ENCODE assay signal across 9 mouse cellular contexts in the genomic region with DNA sequence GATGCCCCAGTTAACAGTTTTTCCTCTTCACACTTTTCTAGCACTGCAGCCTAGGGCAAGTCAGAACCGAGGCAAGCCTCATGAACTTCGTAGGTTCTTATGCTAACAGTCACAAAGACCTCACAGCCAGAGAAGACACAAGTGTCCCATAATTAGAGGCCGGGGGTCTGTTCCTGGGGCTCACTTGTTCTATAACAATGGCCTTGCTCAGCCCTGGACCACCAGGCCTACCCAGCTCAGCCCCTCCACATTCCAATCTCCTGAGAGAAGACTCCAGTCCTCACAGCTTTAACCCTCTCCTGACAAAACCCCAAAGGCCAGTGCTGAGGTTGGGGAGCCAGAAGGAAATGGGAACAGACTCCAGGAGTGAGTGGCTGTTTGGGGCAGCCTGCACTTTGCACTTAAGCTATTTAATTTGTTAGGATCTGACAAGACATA. TPM values are rescaled to one million over a fixed set of nuclear protein-coding genes. Genes with fewer than 3 reads are reported as not detected.
DNase-seq lines count a peak whose midpoint lies in the region; ATAC-seq and TF ChIP-seq lines count a peak whose summit lies in the region.
"Had no signal": no experiment of that assay in that cellular context is flagged by ENCODE, and none has a peak within 500 bp of the region (broad histone marks: within the 10 kb centered on the region; RNA-seq: fewer than 3 reads in every experiment).

No protein-coding gene starts in this region.

- no peaks in the 10 kb centered on the region for H3K36me3 ChIP-seq in lung, embryonic 14.5 days (ENCODE audit: insufficient read depth)
- H3K36me3 ChIP-seq in embryonic facial prominence, embryonic 14.5 days (ENCODE audit: control insufficient read depth, insufficient read depth, low read length) = no peaks in the 10 kb centered on the region
- no peaks in the 10 kb centered on the region for H3K36me3 ChIP-seq in limb, embryonic 10.5 days

- 11% methylated on average over 3 of the region's 3 CpGs for WGBS in lung, embryonic 14.5 days
- WGBS in embryonic facial prominence, embryonic 14.5 days = 7% methylated on average over 3 of the region's 3 CpGs
- 10% methylated on average over 3 of the region's 3 CpGs for WGBS in limb, embryonic 10.5 days

- no peak for TF ChIP-seq CTCF in lung, embryonic 14.5 days (IDR thresholded peaks at IDR 0.05; ENCODE audit: low read depth)
- no peak for TF ChIP-seq CTCF in layer of hippocampus, adult 2 months (conservative IDR thresholded peaks at IDR 0.05)

- no peak overlapping the region for H3K4me3 ChIP-seq in lung, embryonic 14.5 days (ENCODE audit: low read depth, low read length)
- H3K4me3 ChIP-seq in embryonic facial prominence, embryonic 14.5 days (ENCODE audit: low read depth, low read length) = no peak overlapping the region
- no peak overlapping the region for H3K4me3 ChIP-seq in limb, embryonic 10.5 days
- no peak overlapping the region for H3K4me3 ChIP-seq in layer of hippocampus, adult 2 months

- DNase-seq in lung, embryonic 14.5 days = peak; percentile 37
- no peak for DNase-seq in lung, postnatal 14 days
- peak; percentile 78 for DNase-seq in embryonic facial prominence, embryonic 14.5 days (ENCODE audit: low spot score)
- DNase-seq in limb, embryonic 10.5 days (ENCODE audit: low spot score) = no peak
- peak; percentile 96 for DNase-seq in retina, postnatal 1 day
- no peak for DNase-seq in layer of hippocampus, adult 2 months (ENCODE audit: low spot score in 2 of 2)

- no peaks in the 10 kb centered on the region for H3K27me3 ChIP-seq in lung, embryonic 14.5 days (ENCODE audit: insufficient read depth, low read length)
- H3K27me3 ChIP-seq in embryonic facial prominence, embryonic 14.5 days (replicated peaks; ENCODE audit: control insufficient read depth, insufficient read depth, low read length) = no peaks in the 10 kb centered on the region
- no peaks in the 10 kb centered on the region for H3K27me3 ChIP-seq in limb, embryonic 10.5 days (ENCODE audit: low read depth, poor library complexity, severe bottlenecking)

- peak overlapping the region; percentile 61 for H3K27ac ChIP-seq in lung, embryonic 14.5 days (ENCODE audit: low read depth)
- H3K27ac ChIP-seq in embryonic facial prominence, embryonic 14.5 days (replicated peaks; ENCODE audit: low read depth, low read length) = no peak overlapping the region
- peak overlapping the region; percentile 55; the same call in 1 of the 2 replicates for H3K27ac ChIP-seq in limb, embryonic 10.5 days
- no peak overlapping the region for H3K27ac ChIP-seq in layer of hippocampus, adult 2 months
- H3K27ac ChIP-seq: kidney, postnatal 0 days had no signal

- H3K9ac ChIP-seq in lung, embryonic 14.5 days = no peak overlapping the region
- 0 out of 2 replicates have a peak overlapping the region, but pooled peaks have one; percentile 25 for H3K9ac ChIP-seq in embryonic facial prominence, embryonic 14.5 days (ENCODE audit: low read depth, low read length)

- peak; percentile 79 for ATAC-seq in lung, embryonic 14.5 days (ENCODE audit: insufficient read depth)
- peak; percentile 84; the same call in 1 of the 2 replicates for ATAC-seq in embryonic facial prominence, embryonic 14.5 days (ENCODE audit: low read depth)
- ATAC-seq in CD4-positive, CD25-positive, alpha-beta regulatory T cell, adult 4 months = no peak

- no peak overlapping the region for H3K4me2 ChIP-seq in lung, embryonic 14.5 days
- no peak overlapping the region for H3K4me2 ChIP-seq in embryonic facial prominence, embryonic 14.5 days (ENCODE audit: low read depth, low read length)

- H3K4me1 ChIP-seq in lung, embryonic 14.5 days (ENCODE audit: insufficient read depth) = peaks cover 12% of the 10 kb centered on the region
- peaks cover 25% of the 10 kb centered on the region; the same call in 1 of the 2 replicates for H3K4me1 ChIP-seq in embryonic facial prominence, embryonic 14.5 days (ENCODE audit: control insufficient read depth, insufficient read depth, low read length)
- H3K4me1 ChIP-seq in limb, embryonic 10.5 days = peaks cover 32% of the 10 kb centered on the region

- H3K9me3 ChIP-seq in lung, embryonic 14.5 days (ENCODE audit: low read depth, low read length) = no peaks in the 10 kb centered on the region
- no peaks in the 10 kb centered on the region for H3K9me3 ChIP-seq in embryonic facial prominence, embryonic 14.5 days (ENCODE audit: control insufficient read depth, low read length)
- no peaks in the 10 kb centered on the region for H3K9me3 ChIP-seq in limb, embryonic 10.5 days (replicated peaks)

RNA-seq across cellular contexts. Expression of a gene that starts 12.9 kb away (rescaled TPM):
- 4.3 and 4.6 TPM in 2 replicates for polyA plus RNA-seq in lung, embryonic 14.5 days (2014; fragmentation: Nextera tagmentation; extraction: Ambion mirVana)
- 4.2 and 5.1 TPM in 2 replicates for polyA plus RNA-seq in embryonic facial prominence, embryonic 14.5 days (2014; fragmentation: Nextera tagmentation; extraction: Ambion mirVana)
- 0.48 and 1.8 TPM in 2 replicates for polyA plus RNA-seq in limb, embryonic 10.5 days (2016; fragmentation: Nextera tagmentation; extraction: Ambion mirVana)
- polyA plus RNA-seq in CD4-positive, CD25-positive, alpha-beta regulatory T cell, adult 4 months (2017; shearing (Covaris generic)) = 1 to 10 TPM; 6.4 to 6.5 TPM
- total RNA-seq in layer of hippocampus, adult 2 months (2021) = 10 to 100 TPM; 20.8 to 21.3 TPM
- total RNA-seq: common myeloid progenitor, adult 5-6 weeks had no signal

Comparison
In these comparisons a context has a peak if more than half of its experiments do, and no peak if none do; other contexts are left out.
1. DNase-seq: peak in lung, embryonic 14.5 days (single experiment), embryonic facial prominence, embryonic 14.5 days (single experiment) and retina, postnatal 1 day (single experiment); none in lung, postnatal 14 days (single experiment), limb, embryonic 10.5 days (single experiment) and layer of hippocampus, adult 2 months (0 of 2).
2. H3K27ac ChIP-seq: peak in lung, embryonic 14.5 days (single experiment) and limb, embryonic 10.5 days (single experiment); none in embryonic facial prominence, embryonic 14.5 days (single experiment) and layer of hippocampus, adult 2 months (single experiment).